Mouse (Mus musculus): ENCODE measurements at regions not wholly inside any gene's neighbourhood (a gene's known extent, or its start where the extent isn't known, plus 50 kb on each side); places are given as distances from the start of the nearest gene placed in this dataset.

GRCm38 (mm10) chr16:76201773-76202571 is 171.7 kb downstream of the Nrip1 start:
- no peak overlapping the region for H3K4me3 ChIP-seq (ENCODE audit: insufficient read depth, low read depth, low read length)
- no peaks in the 10 kb centered on the region for H3K4me1 ChIP-seq (ENCODE audit: control insufficient read depth, insufficient read depth, insufficient read length, low read length)
- H3K27ac ChIP-seq (replicated peaks; ENCODE audit: low read depth, low read length), result no peak overlapping the region

DNA sequence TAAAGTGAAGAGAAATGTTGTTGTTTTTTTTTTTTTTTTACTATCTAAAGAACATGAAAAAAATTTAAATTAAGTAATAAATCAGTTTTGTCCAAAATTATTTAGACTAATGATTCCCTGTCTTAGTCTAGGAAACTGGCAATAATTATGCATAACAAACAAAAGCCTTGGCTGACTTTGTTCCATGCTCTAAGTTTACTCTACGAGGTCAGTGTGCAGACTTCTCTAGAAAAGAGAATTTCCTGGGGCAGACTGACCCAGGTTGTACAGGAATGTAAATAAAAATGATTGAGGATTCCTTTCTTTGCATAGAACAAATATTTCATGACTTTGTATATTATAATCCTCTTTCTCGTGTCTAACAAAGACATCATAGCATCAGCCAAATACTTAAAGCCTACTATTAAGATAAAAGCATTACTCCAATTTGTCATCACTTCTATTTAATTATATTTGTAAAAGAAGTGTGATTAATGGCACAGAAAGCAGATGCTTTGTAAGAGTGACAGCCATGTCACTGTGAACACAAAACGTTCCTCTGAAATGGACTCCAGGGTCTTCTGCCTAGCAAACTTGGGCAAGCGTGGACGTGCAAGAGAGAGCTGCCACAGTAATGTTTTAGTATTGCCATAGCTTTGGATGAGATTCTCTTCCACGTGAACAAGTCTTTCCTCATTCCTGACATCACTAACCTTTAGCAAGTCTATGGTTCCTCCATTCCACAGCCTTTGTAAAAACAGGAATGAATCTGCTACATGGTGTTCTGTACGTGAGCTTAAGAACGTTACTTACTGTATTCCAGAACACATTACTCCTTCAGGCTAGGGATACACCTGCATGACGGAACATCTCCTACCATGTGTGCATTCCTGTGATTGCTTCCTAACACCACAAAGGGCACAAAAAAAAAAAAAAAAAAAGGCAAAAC is 172.6 kb downstream of the Nrip1 start:
- Histone ChIP-seq H3K27ac (replicated peaks; ENCODE audit: low read depth, low read length) (no peak overlapping the region), H3K4me1 (ENCODE audit: control insufficient read depth, insufficient read depth, insufficient read length, low read length) (no peaks in the 10 kb centered on the region), H3K4me3 (ENCODE audit: insufficient read depth, low read depth, low read length) (no peak overlapping the region)

DNA sequence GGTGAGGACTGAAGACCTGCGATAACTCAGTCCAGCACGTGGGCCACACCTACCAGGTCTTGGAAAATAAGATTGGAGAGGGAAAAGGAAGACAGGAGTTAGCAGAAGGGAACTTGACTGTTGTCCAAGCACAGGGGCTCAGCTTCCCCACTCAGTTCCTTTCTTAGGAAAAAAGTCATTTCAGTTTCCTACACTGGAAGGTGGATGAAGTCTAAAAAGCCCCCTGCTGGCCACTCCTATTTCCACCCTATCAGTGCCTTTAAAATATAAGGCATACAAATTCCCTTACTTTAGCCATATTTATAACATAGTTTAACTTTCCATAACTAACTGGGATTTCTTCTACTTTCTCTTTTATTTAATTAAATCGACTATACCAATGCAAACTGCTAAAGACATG is 173.4 kb downstream of the Nrip1 start:
- no peak overlapping the region for H3K4me3 ChIP-seq (ENCODE audit: insufficient read depth, low read depth, low read length)
- no peaks in the 10 kb centered on the region for H3K4me1 ChIP-seq (ENCODE audit: control insufficient read depth, insufficient read depth, insufficient read length, low read length)
- H3K27ac ChIP-seq (replicated peaks; ENCODE audit: low read depth, low read length), result peak overlapping the region; percentile 70; the same call in 1 of the 2 replicates

DNA sequence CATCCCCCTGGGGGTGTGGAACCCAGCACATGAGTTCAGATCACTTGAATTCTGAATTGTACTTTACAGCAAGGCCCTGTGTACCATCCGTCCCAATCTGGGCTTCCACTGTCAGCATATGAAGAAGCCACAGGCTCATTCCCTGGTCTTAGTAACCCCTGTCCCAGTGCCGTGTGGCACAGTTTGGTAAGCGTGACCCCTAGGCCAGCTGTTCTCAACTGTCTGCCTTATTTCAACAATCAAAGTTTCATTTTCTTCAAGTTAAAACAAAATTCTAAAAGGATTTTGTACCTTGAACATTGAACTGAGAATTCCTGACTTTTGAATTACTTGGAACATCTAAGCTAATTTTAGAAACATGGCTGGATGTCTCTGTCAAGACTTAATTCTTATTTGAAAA is 174.6 kb downstream of the Nrip1 start:
- H3K4me3 ChIP-seq (ENCODE audit: insufficient read depth, low read depth, low read length), result no peak overlapping the region
- peak overlapping the region; percentile 84 for H3K27ac ChIP-seq (replicated peaks; ENCODE audit: low read depth, low read length)
- no peaks in the 10 kb centered on the region for H3K4me1 ChIP-seq (ENCODE audit: control insufficient read depth, insufficient read depth, insufficient read length, low read length)

- H3K4me3 ChIP-seq (ENCODE audit: insufficient read depth, low read depth, low read length), result no peak overlapping the region
- no peaks in the 10 kb centered on the region for H3K4me1 ChIP-seq (ENCODE audit: control insufficient read depth, insufficient read depth, insufficient read length, low read length)
Observed at GRCm38 (mm10) chr16:76194291-76194690, 172.2 kb upstream of the Samsn1 start.

GRCm38 (mm10) chr16:76191135-76191534 is 169.1 kb upstream of the Samsn1 start:
- no peak overlapping the region for H3K4me3 ChIP-seq (ENCODE audit: insufficient read depth, low read depth, low read length)
- no peak overlapping the region for H3K27ac ChIP-seq (replicated peaks; ENCODE audit: low read depth, low read length)
- H3K4me1 ChIP-seq (ENCODE audit: control insufficient read depth, insufficient read depth, insufficient read length, low read length), result no peaks in the 10 kb centered on the region

More at GRCm38 (mm10) chr16:76194291-76194690, 172.2 kb upstream of the Samsn1 start:
- no peak overlapping the region for H3K27ac ChIP-seq (replicated peaks; ENCODE audit: low read depth, low read length)

DNA sequence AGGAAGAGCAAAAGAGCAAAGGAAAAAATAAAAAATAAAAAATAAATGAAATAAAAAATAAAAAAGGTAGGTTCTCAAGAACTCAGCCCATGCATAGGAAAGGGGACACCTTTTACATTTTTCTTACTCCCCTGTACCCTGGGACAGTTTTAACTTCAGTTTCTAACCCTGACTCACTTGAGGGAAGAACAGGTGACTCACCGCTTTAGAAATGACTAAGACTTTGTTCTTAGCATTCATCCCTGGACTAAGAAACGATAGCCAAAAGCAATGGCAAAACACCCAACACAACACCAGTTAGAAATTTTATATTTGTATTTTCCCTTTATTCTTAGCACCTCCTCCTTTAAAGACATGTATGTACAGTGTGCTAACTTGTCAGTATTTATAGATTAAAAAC is 161.5 kb upstream of the Samsn1 start:
- Histone ChIP-seq H3K4me1 (ENCODE audit: control insufficient read depth, insufficient read depth, insufficient read length, low read length) (0 out of 2 replicates have a peak, but pooled peaks cover 2% of the 10 kb centered on the region), H3K4me3 (ENCODE audit: insufficient read depth, low read depth, low read length) (no peak overlapping the region)

DNA sequence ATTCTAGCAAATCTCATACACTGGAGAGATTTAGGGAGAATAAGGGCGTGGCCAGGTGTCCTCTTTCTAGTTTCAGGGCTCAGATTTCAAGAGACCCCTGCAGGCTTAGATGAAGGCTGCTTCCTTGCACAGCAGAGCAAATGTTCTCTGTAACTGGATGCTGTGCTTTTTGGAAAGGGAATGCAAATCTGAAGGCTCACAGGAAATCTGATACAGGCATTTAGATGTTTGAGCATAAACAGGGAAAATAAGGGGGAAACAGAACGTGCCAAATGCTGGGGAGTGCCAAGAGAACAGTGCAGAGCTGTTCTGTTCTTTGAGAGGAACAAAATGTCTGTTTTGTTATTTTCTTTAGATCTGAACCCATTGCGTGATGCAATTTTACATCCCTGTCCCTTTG is 161.0 kb upstream of the Samsn1 start:
- H3K4me3 ChIP-seq (ENCODE audit: insufficient read depth, low read depth, low read length), result no peak overlapping the region
- H3K27ac ChIP-seq (replicated peaks; ENCODE audit: low read depth, low read length), result no peak overlapping the region
- 0 out of 2 replicates have a peak, but pooled peaks cover 2% of the 10 kb centered on the region for H3K4me1 ChIP-seq (ENCODE audit: control insufficient read depth, insufficient read depth, insufficient read length, low read length)

More for the DNA sequence above, 161.5 kb upstream of the Samsn1 start:
- H3K27ac ChIP-seq (replicated peaks; ENCODE audit: low read depth, low read length), result no peak overlapping the region

- no peak overlapping the region for H3K4me3 ChIP-seq (ENCODE audit: insufficient read depth, low read depth, low read length)
- 0 out of 2 replicates have a peak, but pooled peaks cover 2% of the 10 kb centered on the region for H3K4me1 ChIP-seq (ENCODE audit: control insufficient read depth, insufficient read depth, insufficient read length, low read length)
- no peak overlapping the region for H3K27ac ChIP-seq (replicated peaks; ENCODE audit: low read depth, low read length)
Observed at GRCm38 (mm10) chr16:76181596-76181995, 159.5 kb upstream of the Samsn1 start.

GRCm38 (mm10) chr16:76167651-76168050 is 145.6 kb upstream of the Samsn1 start:
- Histone ChIP-seq H3K27ac (replicated peaks; ENCODE audit: low read depth, low read length) (no peak overlapping the region), H3K4me3 (ENCODE audit: insufficient read depth, low read depth, low read length) (no peak overlapping the region), H3K4me1 (ENCODE audit: control insufficient read depth, insufficient read depth, insufficient read length, low read length) (no peaks in the 10 kb centered on the region)

- H3K27ac ChIP-seq (replicated peaks; ENCODE audit: low read depth, low read length), result no peak overlapping the region
- H3K4me1 ChIP-seq (ENCODE audit: control insufficient read depth, insufficient read depth, insufficient read length, low read length), result no peaks in the 10 kb centered on the region
- H3K4me3 ChIP-seq (ENCODE audit: insufficient read depth, low read depth, low read length), result no peak overlapping the region
Observed at GRCm38 (mm10) chr16:76160879-76161278, 138.8 kb upstream of the Samsn1 start.

DNA sequence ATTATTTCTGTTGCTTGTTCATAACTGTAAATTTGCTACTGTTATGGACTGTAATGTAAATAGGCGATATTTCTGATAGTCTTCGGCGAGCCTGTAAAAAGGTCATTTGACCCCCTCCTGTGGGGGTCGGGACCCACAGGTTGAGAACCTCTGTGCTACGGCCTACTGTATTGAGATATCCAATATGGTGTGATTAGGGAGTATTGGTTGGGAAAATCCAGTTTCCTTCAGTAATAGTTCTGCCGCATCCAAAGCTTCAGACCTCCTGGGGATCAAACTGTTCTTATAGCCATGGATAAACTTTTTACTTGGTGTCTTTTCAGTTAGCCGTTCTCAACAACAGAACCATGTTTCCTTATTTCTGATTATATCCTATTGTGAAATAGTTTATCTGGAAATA is 136.5 kb upstream of the Samsn1 start:
- Histone ChIP-seq H3K4me1 (ENCODE audit: control insufficient read depth, insufficient read depth, insufficient read length, low read length) (no peaks in the 10 kb centered on the region), H3K4me3 (ENCODE audit: insufficient read depth, low read depth, low read length) (no peak overlapping the region), H3K27ac (replicated peaks; ENCODE audit: low read depth, low read length) (no peak overlapping the region)

DNA sequence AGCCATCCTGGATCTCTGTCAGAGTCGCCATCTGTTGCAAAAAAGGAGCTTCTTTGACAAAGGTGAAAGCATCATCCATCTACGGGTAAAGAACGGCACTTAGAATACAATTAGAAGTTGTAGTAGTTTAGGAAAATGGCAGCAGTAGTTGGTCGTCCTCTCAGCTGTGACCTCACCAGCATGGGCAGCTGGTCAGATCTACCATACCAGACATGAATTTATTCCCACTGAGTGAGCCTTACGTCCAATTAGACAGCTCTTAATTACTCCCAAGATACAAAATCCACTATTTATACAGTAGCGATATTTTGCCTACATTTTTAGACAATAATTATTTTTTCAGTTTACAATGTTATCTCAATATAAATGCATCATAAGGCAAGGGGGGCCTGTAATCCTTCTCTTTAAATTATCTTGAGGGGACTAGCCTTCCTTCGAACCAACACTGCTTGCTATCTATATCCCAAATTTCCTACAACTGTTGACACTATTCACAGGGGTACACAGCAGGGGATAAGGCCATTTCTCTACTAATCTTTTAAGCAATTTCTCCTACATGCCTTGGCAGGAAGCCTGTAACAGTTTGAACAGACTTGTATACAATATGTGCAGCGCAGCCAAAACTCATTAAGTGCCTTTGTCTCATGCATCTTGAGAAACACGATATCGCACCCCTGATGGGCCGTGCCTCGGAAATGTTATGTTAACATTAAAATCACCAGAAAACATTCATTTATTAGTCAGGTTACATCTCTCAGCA is 131.9 kb upstream of the Samsn1 start:
- H3K4me3 ChIP-seq (ENCODE audit: insufficient read depth, low read depth, low read length), result no peak overlapping the region
- no peaks in the 10 kb centered on the region for H3K4me1 ChIP-seq (ENCODE audit: control insufficient read depth, insufficient read depth, insufficient read length, low read length)
- no peak overlapping the region for H3K27ac ChIP-seq (replicated peaks; ENCODE audit: low read depth, low read length)

DNA sequence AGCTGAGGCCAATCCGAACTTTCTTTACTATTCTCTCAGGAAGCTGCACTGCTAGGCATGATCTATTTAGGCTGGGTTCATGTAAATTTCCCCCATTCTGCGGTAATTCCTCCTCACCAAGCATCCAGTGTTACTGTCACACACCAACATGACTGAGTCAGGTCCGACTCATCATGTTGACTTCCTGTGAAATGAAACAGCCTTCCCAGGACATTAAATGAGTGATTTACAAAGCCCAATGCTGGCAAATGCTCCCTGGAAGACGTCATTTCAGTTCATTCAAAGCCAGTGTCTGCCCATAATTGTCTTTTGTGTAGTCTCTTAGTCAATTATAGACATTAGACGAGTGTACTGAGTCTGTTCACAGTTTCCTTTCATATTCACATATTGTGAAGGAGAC is 127.5 kb upstream of the Samsn1 start:
- Histone ChIP-seq H3K4me1 (ENCODE audit: control insufficient read depth, insufficient read depth, insufficient read length, low read length) (no peaks in the 10 kb centered on the region), H3K27ac (replicated peaks; ENCODE audit: low read depth, low read length) (no peak overlapping the region), H3K4me3 (ENCODE audit: insufficient read depth, low read depth, low read length) (no peak overlapping the region)

GRCm38 (mm10) chr16:76133892-76134291 is 111.8 kb upstream of the Samsn1 start:
- Histone ChIP-seq H3K27ac (replicated peaks; ENCODE audit: low read depth, low read length) (no peak overlapping the region), H3K4me3 (ENCODE audit: insufficient read depth, low read depth, low read length) (no peak overlapping the region), H3K4me1 (ENCODE audit: control insufficient read depth, insufficient read depth, insufficient read length, low read length) (no peaks in the 10 kb centered on the region)
